Mouse (Mus musculus) G1E (cell line): ENCODE measurements around the gene Prm2. TPM values are rescaled to one million over a fixed set of nuclear protein-coding genes. Genes with fewer than 3 reads are reported as not detected.

Source experiments
- ATAC-seq: 2 replicates; pipeline ENCODE4 v1.8.0; 2016; ENCODE audit warnings: mild to moderate bottlenecking; ENCODE audit not compliant: insufficient number of reproducible peaks, poor library complexity, low FRiP score, severe bottlenecking; ENCODE audit errors: extremely low read depth
- DNase-seq: peaks from one replicate; pipeline ENCODE4 v3.0.0; 2012; ENCODE audit warnings: low spot score
- H3K27me3 ChIP-seq: 2 replicates; pipeline ENCODE4 v1.6.1; 2012; ENCODE audit warnings: mild to moderate bottlenecking, low read length, inconsistent platforms; ENCODE audit not compliant: insufficient read depth
- H3K36me3 ChIP-seq: replicated peaks from 2 replicates; pipeline ENCODE3; 2012; ENCODE audit warnings: mild to moderate bottlenecking, inconsistent platforms
- H3K4me1 ChIP-seq: 2 replicates; pipeline ENCODE4 v1.6.1; 2012; ENCODE audit warnings: low read depth, low read length, inconsistent platforms, mixed read lengths; ENCODE audit not compliant: insufficient read depth
- H3K4me3 ChIP-seq: 2 replicates; pipeline ENCODE4 v1.5.1; 2012; ENCODE audit warnings: low read depth, mild to moderate bottlenecking, inconsistent platforms, low read length, moderate library complexity, mixed read lengths
- H3K9me3 ChIP-seq: replicated peaks from 2 replicates; pipeline ENCODE4 v1.6.1; 2012; ENCODE audit warnings: inconsistent platforms
- CTCF ChIP-seq: IDR thresholded peaks from 2 replicates; pipeline ENCODE4 v1.5.1; 2012; ENCODE audit warnings: low read depth, low read length, inconsistent platforms, mixed read lengths
- GATA1 ChIP-seq: IDR thresholded peaks from 2 replicates; pipeline ENCODE4 v1.6.1; 2012; ENCODE audit warnings: borderline replicate concordance, low read length, inconsistent platforms, mixed read lengths
- GATA2 ChIP-seq: IDR thresholded peaks from 2 replicates; pipeline ENCODE4 v1.6.1; 2012; ENCODE audit warnings: low read depth, low read length, inconsistent platforms, borderline replicate concordance
- POLR2AphosphoS5 ChIP-seq: IDR thresholded peaks from 2 replicates; pipeline ENCODE4 v1.6.1; 2012; ENCODE audit warnings: low read depth, low read length, inconsistent platforms; ENCODE audit not compliant: insufficient replicate concordance
- TAL1 ChIP-seq: conservative IDR thresholded peaks from 2 replicates; pipeline ENCODE4 v1.6.1; 2012; ENCODE audit warnings: low read depth, low read length, inconsistent platforms, mixed read lengths
- polyA plus RNA-seq: library from polyadenylated mRNA; stranded (reverse); fragments of >175 nt; gene quantifications from 2 replicates; pipeline ENCODE4 v1.2.3, GENCODE M21; 2012
- total RNA-seq, 2 experiments: library from RNA; stranded (forward) in 1 of 2; stranded (reverse) in 1 of 2; fragments of 200-1000 nt in 1 of 2; fragments of >200 nt in 1 of 2; fragmentation: Nextera tagmentation in 1 of 2; gene quantifications; 2 replicates each; pipeline ENCODE4 v1.2.3; 2014 to 2017

Prm2 gene
- total and polyA plus RNA-seq, 3 experiments = 0.49 TPM; not detected in 2

GRCm38 (mm10) chr16:10770531-10771325, 25.2 kb downstream of the Prm2 start:
- no peak for TF ChIP-seq GATA2
- no peak for TF ChIP-seq GATA1
- no peak for TF ChIP-seq CTCF
- TF ChIP-seq TAL1 = no peak
- no peak for TF ChIP-seq POLR2AphosphoS5
- Histone ChIP-seq H3K4me1 (peaks cover 89% of the 10 kb centered on the region), H3K27me3 (no peaks in the 10 kb centered on the region), H3K4me3 (no peak overlapping the region; the same call in 1 of the 2 replicates), H3K36me3 (no peaks in the 10 kb centered on the region), H3K9me3 (no peaks in the 10 kb centered on the region)
- no peak for ATAC-seq
- DNase-seq = no peak

DNA sequence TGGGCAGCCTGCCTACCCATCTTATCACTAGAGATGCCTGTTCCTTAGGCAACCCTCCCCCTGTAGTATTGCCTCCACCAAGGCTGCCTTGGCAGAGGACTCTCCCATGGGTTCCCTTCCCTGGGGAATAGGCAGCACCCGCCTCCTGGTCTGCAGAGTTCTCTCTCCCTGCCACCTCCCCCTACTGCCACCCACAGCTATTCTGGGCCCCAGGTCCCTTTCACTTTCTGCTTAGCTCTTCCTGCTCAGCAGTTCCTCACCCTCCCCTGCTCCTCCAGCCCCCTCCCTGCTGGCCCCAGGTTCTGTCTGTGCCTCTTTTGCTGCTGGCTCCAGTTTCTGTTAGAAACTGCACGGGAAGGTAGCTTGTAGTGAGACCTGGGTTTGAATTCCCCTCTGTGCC, 26.3 kb downstream of the Prm2 start:
- ATAC-seq = no peak
- TF ChIP-seq TAL1 (no peak), GATA2 (no peak), CTCF (no peak), POLR2AphosphoS5 (no peak), GATA1 (no peak)
- peaks cover 90% of the 10 kb centered on the region for H3K4me1 ChIP-seq
- peaks cover 3% of the 10 kb centered on the region; the same call in 1 of the 2 replicates for H3K27me3 ChIP-seq
- no peaks in the 10 kb centered on the region for H3K36me3 ChIP-seq
- peak; percentile 51 for DNase-seq
- peak overlapping the region; percentile 66; the same call in 1 of the 2 replicates for H3K4me3 ChIP-seq
- no peaks in the 10 kb centered on the region for H3K9me3 ChIP-seq

GRCm38 (mm10) chr16:10768821-10769220, 27.1 kb downstream of the Prm2 start:
- DNase-seq (peak; percentile 33), ATAC-seq (peak; percentile 42)
- peaks cover 90% of the 10 kb centered on the region for H3K4me1 ChIP-seq
- H3K4me3 ChIP-seq = peak overlapping the region; percentile 66; the same call in 1 of the 2 replicates
- H3K9me3 ChIP-seq = no peaks in the 10 kb centered on the region
- no peaks in the 10 kb centered on the region for H3K36me3 ChIP-seq
- peaks cover 3% of the 10 kb centered on the region; the same call in 1 of the 2 replicates for H3K27me3 ChIP-seq
- TF ChIP-seq POLR2AphosphoS5 = no peak
- no peak for TF ChIP-seq TAL1
- TF ChIP-seq CTCF = no peak
- TF ChIP-seq GATA2 = no peak
- TF ChIP-seq GATA1 = no peak

- TF ChIP-seq GATA2 = no peak
- no peak for TF ChIP-seq POLR2AphosphoS5
- no peak for TF ChIP-seq TAL1
- peak; percentile 89 for TF ChIP-seq CTCF
- TF ChIP-seq GATA1 = no peak
- DNase-seq = no peak
- Histone ChIP-seq H3K4me3 (no peak overlapping the region), H3K9me3 (no peaks in the 10 kb centered on the region), H3K36me3 (no peaks in the 10 kb centered on the region), H3K27me3 (peaks cover 7% of the 10 kb centered on the region; the same call in 1 of the 2 replicates), H3K4me1 (peaks cover 89% of the 10 kb centered on the region)
- no peak for ATAC-seq
These were observed 28.8 kb downstream of the Prm2 start for GRCm38 (mm10) chr16:10767158-10767557.

DNA sequence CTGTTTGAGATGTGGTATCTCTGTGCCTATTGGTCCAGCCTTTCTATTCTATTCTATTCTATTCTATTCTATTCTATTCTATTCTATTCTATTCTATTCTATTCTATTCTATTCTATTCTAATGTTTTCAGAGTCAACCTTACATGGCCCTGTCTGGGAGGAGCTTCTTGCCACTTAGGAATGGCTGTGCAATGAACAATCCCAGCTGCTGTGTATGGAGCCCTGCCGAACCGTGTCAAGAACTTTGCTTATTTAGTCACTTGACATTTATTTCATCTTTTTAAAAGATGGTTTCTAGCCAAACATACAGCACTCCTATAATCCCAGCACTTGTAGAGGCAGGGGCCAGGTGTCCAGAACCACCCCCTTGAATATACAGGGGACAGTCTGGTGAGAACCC, 31.6 kb downstream of the Prm2 start:
- H3K4me1 ChIP-seq = peaks cover 84% of the 10 kb centered on the region
- no peak for TF ChIP-seq CTCF
- no peak for TF ChIP-seq POLR2AphosphoS5
- TF ChIP-seq GATA2 = no peak
- TF ChIP-seq TAL1 = no peak
- TF ChIP-seq GATA1 = no peak
- no peaks in the 10 kb centered on the region for H3K36me3 ChIP-seq
- DNase-seq (no peak), ATAC-seq (no peak)
- no peak overlapping the region for H3K4me3 ChIP-seq
- no peaks in the 10 kb centered on the region for H3K9me3 ChIP-seq
- H3K27me3 ChIP-seq = peaks cover 16% of the 10 kb centered on the region

DNA sequence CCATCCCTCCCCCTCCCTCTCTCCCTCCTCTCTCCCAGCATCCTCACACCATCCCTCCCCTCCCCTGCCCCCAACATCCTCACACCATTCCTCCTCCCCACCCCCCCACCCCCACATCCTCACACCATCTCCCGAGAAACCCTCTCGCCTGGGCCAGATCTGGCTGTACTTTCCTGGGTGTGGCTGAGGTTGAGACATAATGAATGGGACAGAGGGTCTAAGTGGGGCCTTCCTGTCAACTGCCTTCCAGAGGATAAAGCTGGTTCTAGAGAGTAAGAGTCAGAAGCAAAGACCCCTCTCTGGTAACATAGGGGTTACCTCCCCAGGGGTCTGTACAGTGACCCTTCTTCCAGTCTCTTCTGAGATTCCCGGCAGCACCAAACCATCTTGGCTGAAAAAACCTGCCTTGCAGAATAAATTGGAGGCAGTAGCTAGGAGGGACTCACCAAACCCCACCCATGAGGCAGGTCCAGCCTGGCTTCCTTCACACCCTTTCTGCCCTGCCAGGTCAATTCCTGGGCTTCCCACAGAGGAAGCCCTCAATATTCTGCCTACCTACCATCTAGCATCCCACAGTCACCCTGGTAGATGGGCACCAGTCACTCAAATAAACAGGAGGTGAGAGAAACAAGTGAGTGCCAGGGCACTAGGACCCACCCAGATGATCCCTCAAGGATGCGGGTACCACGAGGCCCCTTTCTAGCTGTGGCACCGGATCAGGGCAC, 32.2 kb downstream of the Prm2 start:
- no peak overlapping the region for H3K4me3 ChIP-seq
- ATAC-seq (no peak), DNase-seq (no peak)
- no peaks in the 10 kb centered on the region for H3K36me3 ChIP-seq
- peaks cover 22% of the 10 kb centered on the region for H3K27me3 ChIP-seq
- TF ChIP-seq GATA2 (no peak), CTCF (no peak), POLR2AphosphoS5 (no peak), TAL1 (no peak), GATA1 (no peak)
- no peaks in the 10 kb centered on the region for H3K9me3 ChIP-seq
- H3K4me1 ChIP-seq = peaks cover 84% of the 10 kb centered on the region
